Mouse (Mus musculus): ENCODE measurements around the gene Rhot2.

DNA sequence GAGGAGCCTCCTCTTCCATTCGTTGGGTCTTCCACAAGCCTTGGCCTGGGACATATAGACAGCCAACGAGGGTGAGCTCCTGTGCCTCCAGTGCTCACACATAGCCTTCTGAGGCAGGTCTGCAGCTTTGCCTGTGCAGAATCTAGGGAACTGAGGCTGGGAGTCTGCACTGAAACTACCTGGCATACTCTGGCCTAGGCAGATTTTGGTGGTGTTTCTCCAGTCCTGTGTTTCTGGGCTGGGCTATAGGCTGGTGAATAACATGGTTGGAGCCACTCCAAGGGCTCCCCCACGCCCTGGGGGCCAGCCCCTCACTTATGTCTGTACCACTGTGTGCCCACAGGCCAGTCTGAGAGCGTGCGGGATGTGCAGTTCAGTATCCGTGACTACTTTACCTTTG, 19.3 kb downstream of the Rhot2 start:
- TF ChIP-seq CTCF (IDR thresholded peaks at IDR 0.05; ENCODE audit: borderline replicate concordance, control insufficient read depth, extremely low read depth, insufficient read depth, low read length, poor library complexity) (no peak), POLR2A (IDR thresholded peaks at IDR 0.05; ENCODE audit: control insufficient read depth, extremely low read depth, insufficient read depth, low read length, poor library complexity) (no peak)
